Mouse (Mus musculus) brain, embryonic 14.5 days (tissue): ENCODE measurements at regions not wholly inside any gene's neighbourhood (a gene's known extent, or its start where the extent isn't known, plus 50 kb on each side); places are given as distances from the start of the nearest gene placed in this dataset.

Experiments
- DNase-seq: peaks from one replicate; pipeline ENCODE4 v3.0.0-alpha.2; 2011; ENCODE audit warnings: low read depth
- CTCF ChIP-seq: fragments of 200-500 bp; IDR thresholded peaks from 2 replicates; pipeline ENCODE4 v1.5.1; 2012; ENCODE audit warnings: inconsistent platforms, mild to moderate bottlenecking, moderate library complexity, borderline replicate concordance; ENCODE audit not compliant: insufficient read depth, insufficient read length; ENCODE audit errors: extremely low read depth
- POLR2A ChIP-seq: fragments of 200-500 bp; IDR thresholded peaks from 2 replicates; pipeline ENCODE4 v1.6.1; 2012; ENCODE audit warnings: mild to moderate bottlenecking, inconsistent platforms, borderline replicate concordance; ENCODE audit not compliant: poor library complexity, insufficient read depth, insufficient read length, severe bottlenecking; ENCODE audit errors: extremely low read depth

- no peak for DNase-seq
- TF ChIP-seq CTCF (no peak), POLR2A (no peak)
These were observed 129.3 kb upstream of the Lemd2 start for GRCm38 (mm10) chr17:27333593-27333992.

DNA sequence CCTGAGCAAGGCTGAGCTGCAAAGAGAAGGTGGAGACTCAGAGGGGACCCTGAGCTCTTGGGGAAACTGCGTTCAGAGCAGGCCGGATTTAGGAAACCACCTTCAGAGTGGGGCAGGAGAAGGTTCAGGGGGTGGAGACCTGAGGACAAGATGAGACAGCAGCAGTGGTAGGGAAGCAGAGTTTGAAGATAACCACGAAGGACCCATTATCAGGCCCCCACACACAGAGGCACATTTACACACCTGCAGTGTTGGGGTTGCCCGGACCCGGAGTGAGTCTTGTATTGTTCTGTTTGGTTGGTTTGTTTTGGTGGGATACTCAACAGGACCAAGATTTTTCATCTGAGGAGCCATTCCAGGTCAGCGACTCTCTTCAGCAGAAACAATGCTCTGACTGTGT is 128.9 kb upstream of the Lemd2 start:
- TF ChIP-seq POLR2A, result no peak
- TF ChIP-seq CTCF, result no peak
- no peak for DNase-seq

DNA sequence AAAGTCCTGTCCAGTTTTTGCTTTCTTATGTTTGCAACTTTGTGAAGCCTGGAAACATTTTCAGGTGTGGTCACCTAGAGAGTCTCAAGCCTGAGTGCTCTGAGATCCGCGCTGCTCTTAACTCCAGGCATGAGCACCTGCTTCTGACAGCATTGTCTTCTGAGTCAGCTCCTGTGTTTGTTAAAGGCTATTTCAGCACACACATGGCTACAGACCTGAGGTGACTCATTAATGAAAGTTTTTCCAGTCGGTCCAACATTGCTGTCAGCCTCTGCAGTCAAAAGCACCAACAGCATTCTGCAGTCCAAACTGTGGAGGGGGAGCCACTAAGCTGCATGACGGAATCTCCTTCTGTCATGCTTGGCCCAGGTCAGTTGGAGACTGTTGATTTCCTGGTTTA is 127.8 kb upstream of the Lemd2 start:
- DNase-seq, result no peak
- TF ChIP-seq POLR2A (no peak), CTCF (no peak)

- DNase-seq, result no peak
- TF ChIP-seq CTCF (no peak), POLR2A (no peak)
These were observed 127.4 kb upstream of the Lemd2 start for GRCm38 (mm10) chr17:27331630-27332029.

DNA sequence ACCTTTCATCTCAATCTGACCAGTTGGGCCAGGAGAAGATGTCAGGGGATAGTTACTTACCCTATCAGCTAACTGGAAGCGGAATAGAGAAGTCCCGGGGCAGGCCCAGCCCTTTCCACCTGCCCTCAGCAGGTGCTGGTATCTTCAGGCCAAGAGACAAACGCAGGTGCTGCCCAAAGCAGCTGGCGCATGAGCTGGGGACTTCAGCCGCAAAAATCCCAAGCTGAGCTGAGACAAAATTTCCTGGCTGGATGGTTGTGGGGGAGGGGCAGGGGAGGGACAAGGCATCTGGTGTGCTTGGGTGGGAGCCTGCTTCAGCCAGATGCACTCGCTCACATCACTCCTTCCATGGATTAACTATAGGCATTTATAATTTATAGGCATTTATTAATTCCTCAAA is 125.5 kb upstream of the Lemd2 start:
- peak; percentile 55 for DNase-seq
- TF ChIP-seq POLR2A (no peak), CTCF (no peak)

- DNase-seq, result no peak
- TF ChIP-seq POLR2A (no peak), CTCF (no peak)
These were observed 124.9 kb upstream of the Lemd2 start for GRCm38 (mm10) chr17:27329183-27329582.

DNA sequence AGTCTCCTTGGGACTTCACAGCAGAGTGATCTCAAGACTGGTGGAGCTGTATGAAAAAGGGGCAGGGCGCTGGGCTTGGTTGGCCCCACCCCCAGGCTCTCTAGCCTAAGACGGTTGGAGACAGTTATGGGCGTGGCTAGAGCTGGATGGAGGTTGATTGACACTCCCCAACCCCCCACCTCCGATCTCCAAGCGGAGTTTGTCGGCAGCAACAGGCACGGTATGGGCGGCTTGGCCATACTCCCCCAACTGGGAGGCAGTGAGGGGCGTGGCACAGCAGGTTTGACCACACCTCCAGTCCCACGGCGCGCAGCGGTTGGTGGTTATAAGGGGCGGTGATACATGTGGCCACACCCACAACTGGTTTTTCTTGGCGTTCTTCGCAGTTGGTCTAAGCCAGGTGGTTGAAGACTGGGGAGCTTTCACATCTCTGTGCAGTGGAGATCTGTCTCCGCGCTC is 120.8 kb upstream of the Lemd2 start:
- DNase-seq, result peak; percentile 88
- TF ChIP-seq POLR2A (no peak), CTCF (no peak)

- no peak for TF ChIP-seq POLR2A
- TF ChIP-seq CTCF, result no peak
- DNase-seq, result no peak
These were observed 119.2 kb upstream of the Lemd2 start for GRCm38 (mm10) chr17:27323513-27323912.

DNA sequence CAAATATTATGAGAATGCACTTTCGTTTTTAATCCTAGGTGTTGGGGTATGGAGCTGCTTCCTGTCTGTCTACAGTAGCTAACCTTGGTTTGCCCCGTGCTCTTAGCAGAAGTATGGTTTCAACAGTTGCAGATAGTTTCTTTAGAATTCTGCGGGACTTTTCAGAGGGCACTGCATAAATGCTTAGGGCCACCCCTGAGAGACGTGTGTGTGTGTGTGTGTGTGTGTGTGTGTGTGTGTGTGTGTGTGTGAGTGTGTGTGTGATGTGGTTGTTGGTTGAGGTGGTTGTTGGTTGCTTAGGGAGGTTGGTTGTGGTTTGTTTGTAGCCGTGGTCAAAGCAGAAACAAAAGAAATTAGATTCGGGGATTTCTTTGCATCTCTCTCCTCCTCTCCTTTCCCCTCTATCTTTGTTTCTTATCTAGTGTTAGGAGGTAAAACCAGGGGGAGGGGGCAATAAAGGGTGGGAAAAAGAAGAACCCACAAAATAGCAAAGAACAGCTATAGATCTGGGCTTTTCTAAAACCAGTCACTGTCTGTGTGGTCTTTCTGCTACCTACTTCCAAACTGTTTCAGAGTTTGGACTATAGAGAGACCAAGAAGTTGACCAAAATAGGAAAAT is 118.7 kb upstream of the Lemd2 start:
- TF ChIP-seq POLR2A, result no peak
- TF ChIP-seq CTCF, result no peak
- DNase-seq, result no peak

- TF ChIP-seq CTCF (no peak), POLR2A (no peak)
- DNase-seq, result no peak
These were observed 114.9 kb upstream of the Lemd2 start for GRCm38 (mm10) chr17:27318969-27319695.

GRCm38 (mm10) chr17:27317576-27318277 is 113.5 kb upstream of the Lemd2 start:
- TF ChIP-seq CTCF, result no peak
- TF ChIP-seq POLR2A, result no peak
- DNase-seq, result peak; percentile 90

GRCm38 (mm10) chr17:27316711-27317575 is 112.7 kb upstream of the Lemd2 start:
- DNase-seq, result no peak

More at GRCm38 (mm10) chr17:27316711-27317575, 112.7 kb upstream of the Lemd2 start:
- no peak for TF ChIP-seq POLR2A
- no peak for TF ChIP-seq CTCF
